Mouse (Mus musculus): ENCODE measurements around the gene Togaram2.
A peak's percentile ranks its signal among the peaks of the same experiment; 100 is the strongest.
"Not testable (repeated sequence)": the region's sequence is repeated elsewhere in the genome, so short reads cannot be mapped to it uniquely, and the experiment has no call there.

Togaram2 gene

GRCm38 (mm10) chr17:71673092-71673491, at the start of gene Togaram2:
Gene Togaram2, plus strand, starts transcription at chr17:71673261.
- DNase-seq (ENCODE audit: low spot score in 2 of 2) = no peak

GRCm38 (mm10) chr17:71631806-71632205, 41.3 kb upstream of the Togaram2 start:
- no peak for DNase-seq (ENCODE audit: low spot score in 2 of 2)

GRCm38 (mm10) chr17:71633350-71633749, 39.7 kb upstream of the Togaram2 start:
- no peak for DNase-seq (ENCODE audit: low spot score in 2 of 2)

- DNase-seq (ENCODE audit: low spot score in 2 of 2) = no peak
These were observed 36.3 kb upstream of the Togaram2 start for GRCm38 (mm10) chr17:71636786-71637185.

- no peak for DNase-seq (ENCODE audit: low spot score in 2 of 2)
These were observed 35.3 kb upstream of the Togaram2 start for GRCm38 (mm10) chr17:71637750-71638265.

GRCm38 (mm10) chr17:71639056-71639455, 34.0 kb upstream of the Togaram2 start:
- not testable (repeated sequence) for DNase-seq (ENCODE audit: low spot score in 2 of 2)

GRCm38 (mm10) chr17:71640421-71641085, 32.5 kb upstream of the Togaram2 start:
- DNase-seq (ENCODE audit: low spot score in 2 of 2) = no peak

- no peak for DNase-seq (ENCODE audit: low spot score in 2 of 2)
These were observed 30.9 kb upstream of the Togaram2 start for GRCm38 (mm10) chr17:71642190-71642589.

- no peak for DNase-seq (ENCODE audit: low spot score in 2 of 2)
These were observed 23.1 kb upstream of the Togaram2 start for GRCm38 (mm10) chr17:71650011-71650410.

- DNase-seq (ENCODE audit: low spot score in 2 of 2) = no peak
These were observed 20.6 kb upstream of the Togaram2 start for GRCm38 (mm10) chr17:71652495-71652894.

GRCm38 (mm10) chr17:71652934-71653333, 20.1 kb upstream of the Togaram2 start:
- DNase-seq (ENCODE audit: low spot score in 2 of 2) = no peak

- DNase-seq (ENCODE audit: low spot score in 2 of 2) = no peak
These were observed 15.5 kb upstream of the Togaram2 start for GRCm38 (mm10) chr17:71657521-71657920.

- no peak for DNase-seq (ENCODE audit: low spot score in 2 of 2)
These were observed 14.4 kb upstream of the Togaram2 start for GRCm38 (mm10) chr17:71658666-71659065.

GRCm38 (mm10) chr17:71660390-71660789, 12.7 kb upstream of the Togaram2 start:
- no peak for DNase-seq (ENCODE audit: low spot score in 2 of 2)

GRCm38 (mm10) chr17:71662751-71663250, 10.3 kb upstream of the Togaram2 start:
- DNase-seq (ENCODE audit: low spot score in 2 of 2) = peak; percentile 25 to 80

- DNase-seq (ENCODE audit: low spot score in 2 of 2) = no peak
These were observed 9.6 kb upstream of the Togaram2 start for GRCm38 (mm10) chr17:71663491-71663890.

GRCm38 (mm10) chr17:71664172-71664571, 8.9 kb upstream of the Togaram2 start:
- DNase-seq (ENCODE audit: low spot score in 2 of 2) = no peak

- no peak for DNase-seq (ENCODE audit: low spot score in 2 of 2)
These were observed 7.9 kb upstream of the Togaram2 start for GRCm38 (mm10) chr17:71665201-71665600.

GRCm38 (mm10) chr17:71669511-71669910, 3.5 kb upstream of the Togaram2 start:
- DNase-seq (ENCODE audit: low spot score in 2 of 2) = no peak

GRCm38 (mm10) chr17:71671840-71672546, 1.1 kb upstream of the Togaram2 start:
- DNase-seq (ENCODE audit: low spot score in 2 of 2) = no peak

- DNase-seq (ENCODE audit: low spot score in 2 of 2) = no peak
These were observed 875 bp downstream of the Togaram2 start for GRCm38 (mm10) chr17:71673936-71674335.

GRCm38 (mm10) chr17:71674886-71675285, 1.8 kb downstream of the Togaram2 start:
- no peak for DNase-seq (ENCODE audit: low spot score in 2 of 2)

- no peak for DNase-seq (ENCODE audit: low spot score in 2 of 2)
These were observed 8.6 kb downstream of the Togaram2 start for GRCm38 (mm10) chr17:71681666-71682065.

Data from left cerebral cortex, adult 9 months (tissue).